Mouse (Mus musculus) mammary gland, adult 2 months (tissue): ENCODE measurements around the gene Svop. TPM values are rescaled to one million over a fixed set of nuclear protein-coding genes. Genes with fewer than 3 reads are reported as not detected.

Experiments
- polyA plus RNA-seq: library from polyadenylated mRNA; depleted of rRNA; stranded (reverse); fragments of >200 nt; gene quantifications from 2 replicates; pipeline ENCODE4 v1.2.3, GENCODE M21; 2012; ENCODE audit warnings: low replicate concordance; rRNA removed

Svop gene
- not detected in 2 replicates for polyA plus RNA-seq

GRCm38 (mm10) chr5:114091057-114091807 is at the start of gene Svop:
Gene Svop (minus strand): TSS chr5:114091570.

GRCm38 (mm10) chr5:114130211-114130605 is 38.8 kb upstream of the Svop start, which contains the start of gene Ung:
Gene Ung (plus strand): TSS chr5:114130386.

GRCm38 (mm10) chr5:114127374-114128349 is 36.3 kb upstream of the Svop start, which contains the start of gene Alkbh2:
Gene Alkbh2 (minus strand): TSS chr5:114128218.

GRCm38 (mm10) chr5:114065161-114065560 is 26.2 kb downstream of the Svop start, which contains the start of gene Usp30:
Gene Usp30 (plus strand): TSS chr5:114065461.

GRCm38 (mm10) chr5:114003542-114003941 is 87.8 kb downstream of the Svop start, which contains the start of gene Dao:
Gene Dao (plus strand): TSS chr5:114003703.

GRCm38 (mm10) chr5:113993487-113994465 is 97.6 kb downstream of the Svop start, which contains the start of gene Ssh1:
Gene Ssh1 (minus strand): TSS chr5:113993894.

Other genes with a start within 250 kb of the Svop start
- gene Coro1c, start 182.8 kb downstream of the Svop start, polyA plus RNA-seq: 51.9 and 57.4 TPM in 2 replicates
- gene Ssh1, start 97.7 kb downstream of the Svop start, polyA plus RNA-seq: 16.9 and 20.0 TPM in 2 replicates
- 0.16 and 0.19 TPM in 2 replicates for gene Dao, start 87.9 kb downstream of the Svop start, polyA plus RNA-seq
- gene Usp30, start 26.1 kb downstream of the Svop start, polyA plus RNA-seq: 19.7 and 25.0 TPM in 2 replicates
- gene Alkbh2, start 36.6 kb upstream of the Svop start, polyA plus RNA-seq: 9.5 and 12.1 TPM in 2 replicates
- 5.1 and 7.2 TPM in 2 replicates for gene Ung, start 38.8 kb upstream of the Svop start, polyA plus RNA-seq
- 131 and 132 TPM in 2 replicates for gene Acacb, start 55.0 kb upstream of the Svop start, polyA plus RNA-seq
- gene Foxn4, start 182.2 kb upstream of the Svop start, polyA plus RNA-seq: not detected in 2 replicates
- gene Myo1h, start 197.6 kb upstream of the Svop start, polyA plus RNA-seq: 0.26 and 0.29 TPM in 2 replicates